8 mouse cellular contexts compared by ENCODE assay signal in the genomic region with DNA sequence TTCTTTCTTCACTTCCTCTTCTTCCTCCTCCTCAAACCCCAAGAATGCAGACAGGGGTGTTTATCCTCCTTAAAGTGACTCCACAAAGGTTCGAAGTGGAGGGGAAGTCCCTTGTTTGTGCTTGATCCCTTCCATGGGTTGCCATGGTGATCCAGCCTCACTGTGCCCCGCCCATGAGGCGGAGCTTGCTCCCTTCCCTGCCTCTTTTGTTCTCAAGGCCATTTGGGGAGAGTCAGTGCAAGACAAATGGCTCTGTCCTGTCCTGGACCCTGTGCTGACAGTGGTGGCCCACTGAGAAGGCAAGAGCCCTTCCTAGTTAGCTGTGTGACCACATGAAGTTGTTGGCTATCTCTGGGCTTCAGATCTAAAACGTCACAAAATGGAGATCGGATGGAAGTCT. TPM values are rescaled to one million over a fixed set of nuclear protein-coding genes. Genes with fewer than 3 reads are reported as not detected.
DNase-seq lines count a peak whose midpoint lies in the region; ATAC-seq lines count a peak whose summit lies in the region.

No protein-coding gene starts in this region.

- no peaks in the 10 kb centered on the region for H3K9me3 ChIP-seq in heart, embryonic 16.5 days (replicated peaks; ENCODE audit: control insufficient read depth, low read length)
- H3K9me3 ChIP-seq in stomach, embryonic 15.5 days: no peaks in the 10 kb centered on the region

- H3K36me3 ChIP-seq in heart, embryonic 16.5 days (ENCODE audit: control insufficient read depth, insufficient read depth): 0 out of 2 replicates have a peak, but pooled peaks cover 2% of the 10 kb centered on the region
- H3K36me3 ChIP-seq in stomach, embryonic 15.5 days: peaks cover 8% of the 10 kb centered on the region; the same call in 1 of the 2 replicates

- no peaks in the 10 kb centered on the region for H3K27me3 ChIP-seq in heart, embryonic 16.5 days (ENCODE audit: control insufficient read depth, insufficient read depth, low read length)
- H3K27me3 ChIP-seq in stomach, embryonic 15.5 days (replicated peaks): no peaks in the 10 kb centered on the region

- H3K4me1 ChIP-seq in heart, embryonic 16.5 days (ENCODE audit: control insufficient read depth, insufficient read depth, low read length): peaks cover 38% of the 10 kb centered on the region
- peaks cover 45% of the 10 kb centered on the region for H3K4me1 ChIP-seq in stomach, embryonic 15.5 days

- no peak overlapping the region for H3K4me2 ChIP-seq in heart, embryonic 16.5 days (ENCODE audit: low read depth, low read length)
- no peak overlapping the region for H3K4me2 ChIP-seq in stomach, embryonic 15.5 days

- H3K27ac ChIP-seq in heart, embryonic 16.5 days (ENCODE audit: low read length): peak overlapping the region; percentile 2
- peak overlapping the region; percentile 69 for H3K27ac ChIP-seq in stomach, embryonic 15.5 days

- WGBS in heart, embryonic 16.5 days: 24% methylated on average over 5 of the region's 5 CpGs
- 15% methylated on average over 5 of the region's 5 CpGs for WGBS in stomach, embryonic 15.5 days

- no peak overlapping the region for H3K4me3 ChIP-seq in heart, embryonic 16.5 days (ENCODE audit: low read length)
- no peak overlapping the region for H3K4me3 ChIP-seq in stomach, embryonic 15.5 days (replicated peaks)

- H3K9ac ChIP-seq in heart, embryonic 16.5 days (ENCODE audit: low read length): no peak overlapping the region
- no peak overlapping the region for H3K9ac ChIP-seq in stomach, embryonic 15.5 days

- DNase-seq in right cerebral cortex, postnatal 14 days: peak; percentile 37
- no peak for DNase-seq in right cerebral cortex, adult 18-20 months
- peak; percentile 92 for DNase-seq in embryo, embryonic 11 days
- DNase-seq in kidney, postnatal 10 days: peak; percentile 79
- DNase-seq in mesoderm, embryonic 11.5 days (ENCODE audit: low read depth, low spot score): peak; percentile 91
- no peak for DNase-seq in right cerebral cortex, adult 2 months (ENCODE audit: low spot score in 2 of 2)

- ATAC-seq in heart, embryonic 16.5 days (replicated peaks; ENCODE audit: extremely low read depth, insufficient read depth, low FRiP score): 0 out of 2 replicates have a peak, but pooled peaks have one; percentile 9
- ATAC-seq in stomach, embryonic 15.5 days (ENCODE audit: insufficient read depth, low FRiP score, low read depth): peak; percentile 44

RNA-seq across cellular contexts. Expression of gene Adgrg3, which starts 16.8 kb away (rescaled TPM):
- 4.9 and 5.2 TPM in 2 replicates for polyA plus RNA-seq in heart, embryonic 16.5 days (2015; fragmentation: Nextera tagmentation; extraction: Ambion mirVana)
- polyA plus RNA-seq in stomach, embryonic 15.5 days (2015; fragmentation: Nextera tagmentation; extraction: Ambion mirVana): 3.1 and 3.6 TPM in 2 replicates

RNA-seq across cellular contexts. Expression of gene Adgrg1, which starts 26.1 kb away (rescaled TPM):
- 12.0 and 18.0 TPM in 2 replicates for polyA plus RNA-seq in heart, embryonic 16.5 days (2015; fragmentation: Nextera tagmentation; extraction: Ambion mirVana)
- 42.7 and 47.9 TPM in 2 replicates for polyA plus RNA-seq in stomach, embryonic 15.5 days (2015; fragmentation: Nextera tagmentation; extraction: Ambion mirVana)

RNA-seq across cellular contexts. Expression of gene Drc7, which starts 54.2 kb away (rescaled TPM):
- 0.46 and 0.56 TPM in 2 replicates for polyA plus RNA-seq in heart, embryonic 16.5 days (2015; fragmentation: Nextera tagmentation; extraction: Ambion mirVana)
- polyA plus RNA-seq in stomach, embryonic 15.5 days (2015; fragmentation: Nextera tagmentation; extraction: Ambion mirVana): 0.08 TPM in 1 of 2 replicates, not detected in the other

Comparison
In these comparisons a context has a peak if more than half of its experiments do, and no peak if none do; other contexts are left out.
1. DNase-seq: peak in right cerebral cortex, postnatal 14 days (single experiment), embryo, embryonic 11 days (single experiment), kidney, postnatal 10 days (single experiment) and mesoderm, embryonic 11.5 days (single experiment); none in right cerebral cortex, adult 18-20 months (single experiment) and right cerebral cortex, adult 2 months (0 of 2).